Mouse (Mus musculus) left cerebral cortex, postnatal 10 days (tissue): ENCODE measurements around the gene Xrcc5. TPM values are rescaled to one million over a fixed set of nuclear protein-coding genes. Genes with fewer than 3 reads are reported as not detected.

Source experiments
- DNase-seq, 2 experiments: peaks; one replicate each; pipeline ENCODE4 v3.0.0; 2021 to 2022; ENCODE audit warnings: low spot score in 2 of 2, mixed read lengths in 1 of 2; ENCODE audit errors: extremely low spot score in 1 of 2
- intact Hi-C: fragments of 180-260 bp; cut with DNase I; formaldehyde crosslinking; loops from one replicate; pipeline ENCODE4 v1.15.1; 2025
- total RNA-seq, 2 experiments: library from RNA; stranded (reverse); gene quantifications; 2 replicates each; pipeline ENCODE4 v1.2.3; 2021

Xrcc5 gene
- total RNA-seq, 2 experiments from 2014 or later: 9.8 to 10.5 TPM

GRCm38 (mm10) chr1:72418744-72419655 is 111.8 kb downstream of the Xrcc5 start:
- intact Hi-C loops: no loop called here
- DNase-seq: no peak

GRCm38 (mm10) chr1:72420220-72420619 is 113.0 kb downstream of the Xrcc5 start:
- intact Hi-C loops: no loop called here
- no peak for DNase-seq

- no peak for DNase-seq
- intact Hi-C loops: no loop called here
These were observed 114.9 kb downstream of the Xrcc5 start for GRCm38 (mm10) chr1:72422121-72422520.

GRCm38 (mm10) chr1:72426456-72426855 is 119.2 kb downstream of the Xrcc5 start:
- intact Hi-C loops: no loop called here
- DNase-seq: no peak

GRCm38 (mm10) chr1:72428526-72428925 is 121.3 kb downstream of the Xrcc5 start:
- intact Hi-C loops: no loop called here
- DNase-seq: no peak

GRCm38 (mm10) chr1:72429107-72429807 is 122.0 kb downstream of the Xrcc5 start:
- intact Hi-C loops: no loop called here
- DNase-seq: no peak

- intact Hi-C loops: no loop called here
- no peak for DNase-seq
These were observed 125.4 kb downstream of the Xrcc5 start for GRCm38 (mm10) chr1:72432579-72432978.

- DNase-seq: no peak
- intact Hi-C loops: no loop called here
These were observed 127.3 kb downstream of the Xrcc5 start for GRCm38 (mm10) chr1:72434510-72434909.

GRCm38 (mm10) chr1:72436967-72437366 is 129.7 kb downstream of the Xrcc5 start:
- intact Hi-C loops: no loop called here
- no peak for DNase-seq

- intact Hi-C loops: no loop called here
- no peak for DNase-seq
These were observed 131.9 kb downstream of the Xrcc5 start for GRCm38 (mm10) chr1:72439146-72439545.

- DNase-seq: no peak
- intact Hi-C loops: no loop called here
These were observed 135.5 kb downstream of the Xrcc5 start for GRCm38 (mm10) chr1:72442747-72443146.

Other genes with a start within 250 kb of the Xrcc5 start
- 1 to 10 TPM; 1.6 to 2.2 TPM for gene Mreg, start 95.1 kb upstream of the Xrcc5 start, total RNA-seq
- gene Pecr, start 23.1 kb upstream of the Xrcc5 start, total RNA-seq: 1 to 10 TPM; 5.0 TPM
- 10 to 100 TPM; 35.7 to 39.7 TPM for gene Tmem169, start 23.1 kb upstream of the Xrcc5 start, total RNA-seq
- gene March4, start 229.5 kb downstream of the Xrcc5 start, total RNA-seq: 10 to 100 TPM; 47.6 to 50.1 TPM